Mouse (Mus musculus): ENCODE measurements around the gene Ccdc171.

GRCm38 (mm10) chr4:83659411-83659810 is 134.1 kb downstream of the Ccdc171 start:
- no peak for TF ChIP-seq EP300 (IDR thresholded peaks at IDR 0.05)
- no peak for TF ChIP-seq CTCF (IDR thresholded peaks at IDR 0.05)

Measured in lung, postnatal 0 days (tissue).